Mouse (Mus musculus) heart, adult 2 months (tissue): ENCODE results near the gene Fem1a. TPM values are rescaled to one million over a fixed set of nuclear protein-coding genes. Genes with fewer than 3 reads are reported as not detected.

Experiments used
- DNase-seq, 2 experiments: peaks; one replicate each; pipeline ENCODE4 v3.0.0; 2021
- H3K27ac ChIP-seq: fragments of 200-600 bp; 2 replicates; pipeline ENCODE4 v1.8.1; 2022
- H3K27me3 ChIP-seq: fragments of 200-500 bp; 2 replicates; pipeline ENCODE4 v1.6.1; 2012; ENCODE audit warnings: mild to moderate bottlenecking, low read length, inconsistent platforms, mixed read lengths; ENCODE audit not compliant: control insufficient read depth, insufficient read depth
- H3K36me3 ChIP-seq: fragments of 200-500 bp; 2 replicates; pipeline ENCODE4 v1.6.1; 2012; ENCODE audit warnings: low read length, inconsistent platforms; ENCODE audit not compliant: control insufficient read depth, insufficient read depth
- H3K4me1 ChIP-seq: fragments of 200-500 bp; 2 replicates; pipeline ENCODE4 v1.6.1; 2011; ENCODE audit warnings: low read length; ENCODE audit not compliant: control insufficient read depth, insufficient read depth
- H3K4me3 ChIP-seq: fragments of 200-600 bp; 2 replicates; pipeline ENCODE4 v1.8.1; 2022
- H3K79me2 ChIP-seq: fragments of 200-500 bp; replicated peaks from 2 replicates; pipeline ENCODE4 v1.6.1; 2012; ENCODE audit warnings: mild to moderate bottlenecking, inconsistent platforms, low read length, moderate library complexity, mixed read lengths; ENCODE audit not compliant: control insufficient read depth, insufficient read depth
- H3K9ac ChIP-seq: fragments of 200-500 bp; 2 replicates; pipeline ENCODE4 v1.6.1; 2012; ENCODE audit warnings: low read depth, mild to moderate bottlenecking, control low read depth, inconsistent platforms, low read length, mixed read lengths
- CTCF ChIP-seq: fragments of 200-600 bp; IDR thresholded peaks from 2 replicates; pipeline ENCODE4 v1.8.1; 2022; ENCODE audit warnings: antibody characterized with exemption, mild to moderate bottlenecking, moderate library complexity
- EP300 ChIP-seq: fragments of 200-500 bp; IDR thresholded peaks from 2 replicates; pipeline ENCODE4 v1.6.1; 2011; ENCODE audit warnings: low read depth, low read length, control low read depth; ENCODE audit not compliant: insufficient read depth
- POLR2A ChIP-seq: fragments of 200-500 bp; IDR thresholded peaks from 2 replicates; pipeline ENCODE4 v1.6.1; 2011; ENCODE audit warnings: mild to moderate bottlenecking, low read depth, low read length, control low read depth; ENCODE audit not compliant: insufficient read depth
- WGBS: fragments of 180-500 bp; shearing (Covaris S2); methylation state at CpG from one replicate; pipeline ENCODE4 v1.1.7; 2018; 5-methylcytosine and 5-hydroxymethylcytosine counted together
- intact Hi-C: fragments of 180-260 bp; cut with DNase I; formaldehyde crosslinking; loops from one replicate; pipeline ENCODE4 v1.15.1; 2025
- polyA plus RNA-seq: library from polyadenylated mRNA; depleted of rRNA; stranded (reverse); fragments of >200 nt; gene quantifications from 2 replicates; pipeline ENCODE4 v1.2.3, GENCODE M21; 2012
- total RNA-seq, 2 experiments: library from RNA; stranded (reverse); gene quantifications; 2 replicates each; pipeline ENCODE4 v1.2.3; 2021

Fem1a gene
- total and polyA plus RNA-seq, 3 experiments = 81.5 to 124 (median 108) TPM

DNA sequence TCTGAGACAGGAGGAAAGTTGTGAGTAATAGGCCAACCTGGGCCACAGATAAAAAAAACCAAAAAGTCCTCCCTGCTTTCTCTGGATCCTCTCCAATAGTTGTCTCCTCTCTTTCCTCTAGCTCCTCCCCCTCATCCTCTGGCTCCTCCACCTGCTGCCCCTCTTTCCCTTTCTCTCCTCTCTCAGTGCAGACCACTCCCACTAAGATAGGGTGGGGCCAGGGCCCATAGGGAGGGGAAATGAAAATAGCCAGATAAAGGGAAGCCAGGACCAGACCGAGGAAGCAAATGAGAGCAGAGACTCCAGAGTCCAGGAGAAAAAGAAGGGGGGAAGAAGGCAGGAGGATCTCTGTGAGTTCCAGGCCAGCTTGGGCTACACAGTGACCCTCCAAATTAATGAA lies 31.7 kb upstream of the Fem1a start:
- DNase-seq = no peak
- Histone ChIP-seq H3K27me3 (no peaks in the 10 kb centered on the region), H3K4me1 (peaks cover 3% of the 10 kb centered on the region), H3K27ac (no peak overlapping the region), H3K4me3 (no peak overlapping the region), H3K9ac (no peak overlapping the region), H3K79me2 (no peaks in the 10 kb centered on the region), H3K36me3 (no peaks in the 10 kb centered on the region)
- 15% methylated on average over 1 of the region's 1 CpGs for WGBS
- TF ChIP-seq POLR2A = no peak
- TF ChIP-seq EP300 = no peak
- TF ChIP-seq CTCF = no peak
- intact Hi-C loops = no loop called here

- H3K36me3 ChIP-seq = no peaks in the 10 kb centered on the region
- H3K4me3 ChIP-seq = no peak overlapping the region
- H3K27me3 ChIP-seq = no peaks in the 10 kb centered on the region
- TF ChIP-seq POLR2A (no peak), EP300 (no peak), CTCF (no peak)
- no peaks in the 10 kb centered on the region for H3K4me1 ChIP-seq
- H3K79me2 ChIP-seq = no peaks in the 10 kb centered on the region
- intact Hi-C loops = no loop called here
- WGBS = 62% methylated on average over 3 of the region's 3 CpGs
- H3K27ac ChIP-seq = no peak overlapping the region
- no peak for DNase-seq
- H3K9ac ChIP-seq = no peak overlapping the region
These were observed 30.0 kb upstream of the Fem1a start for GRCm38 (mm10) chr17:56226566-56226965.

- no peak for DNase-seq
- intact Hi-C loops = no loop called here
- 64% methylated on average over 10 of the region's 10 CpGs for WGBS
- Histone ChIP-seq H3K4me1 (no peaks in the 10 kb centered on the region), H3K27ac (no peak overlapping the region), H3K36me3 (no peaks in the 10 kb centered on the region), H3K9ac (no peak overlapping the region), H3K4me3 (no peak overlapping the region), H3K79me2 (no peaks in the 10 kb centered on the region), H3K27me3 (no peaks in the 10 kb centered on the region)
- TF ChIP-seq EP300 = no peak
These were observed 26.7 kb upstream of the Fem1a start for GRCm38 (mm10) chr17:56229943-56230342.

DNA sequence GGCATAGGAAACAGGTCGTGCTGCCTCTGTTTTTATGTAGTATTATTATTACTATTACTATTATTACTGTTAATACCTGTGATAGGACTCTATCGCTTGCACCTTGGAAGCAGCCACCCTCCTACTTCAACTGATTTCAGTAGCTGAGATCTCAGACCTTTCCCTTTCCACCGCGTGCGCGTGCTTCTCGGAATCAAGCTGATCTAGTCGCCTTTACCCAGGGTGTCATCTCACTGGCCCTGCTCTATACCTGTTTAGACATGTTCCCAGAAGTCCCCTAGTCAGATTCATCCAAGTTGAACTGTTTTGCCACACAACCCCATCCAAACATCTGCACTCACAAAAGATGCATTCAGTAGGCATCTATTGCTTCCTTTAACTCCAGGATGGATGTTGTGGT lies 23.2 kb upstream of the Fem1a start:
- H3K36me3 ChIP-seq = no peaks in the 10 kb centered on the region
- TF ChIP-seq POLR2A (no peak), EP300 (no peak), CTCF (no peak)
- H3K27ac ChIP-seq = no peak overlapping the region
- DNase-seq = no peak
- no peaks in the 10 kb centered on the region for H3K4me1 ChIP-seq
- no peak overlapping the region for H3K4me3 ChIP-seq
- 62% methylated on average over 8 of the region's 8 CpGs for WGBS
- H3K9ac ChIP-seq = no peak overlapping the region
- no peaks in the 10 kb centered on the region for H3K27me3 ChIP-seq
- intact Hi-C loops = no loop called here
- H3K79me2 ChIP-seq = no peaks in the 10 kb centered on the region

DNA sequence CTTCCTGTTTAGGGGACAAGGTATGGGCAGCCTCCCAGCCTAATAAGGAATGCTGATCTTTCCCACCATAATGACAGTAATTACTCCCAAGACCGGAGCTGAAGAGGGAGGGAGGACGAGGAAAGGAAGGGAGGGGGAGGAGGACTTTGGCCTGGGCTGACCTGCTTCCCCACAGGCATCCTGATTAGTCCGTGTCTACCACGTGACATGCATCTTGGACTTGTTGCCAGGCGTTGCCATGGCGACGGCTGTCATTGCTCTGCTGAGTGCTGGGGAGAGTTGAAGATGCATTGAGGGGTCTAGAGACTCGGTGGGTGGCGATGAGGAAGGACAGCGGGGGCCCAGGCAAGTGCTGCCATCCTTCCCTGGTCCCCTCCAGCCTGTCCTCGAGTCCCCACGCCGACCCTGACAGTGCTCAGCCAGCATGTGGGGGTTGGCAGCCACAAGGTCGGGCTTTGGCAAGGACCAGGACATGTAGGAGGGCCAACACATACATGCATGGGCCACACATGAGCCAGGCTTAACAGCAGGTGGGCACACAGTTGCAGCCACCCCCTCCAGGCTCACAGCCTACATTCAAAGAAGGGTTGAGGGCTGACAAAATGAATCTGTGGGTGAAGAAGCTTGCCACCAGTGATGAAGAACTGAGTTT lies 22.7 kb upstream of the Fem1a start:
- no peak overlapping the region for H3K27ac ChIP-seq
- H3K4me1 ChIP-seq = no peaks in the 10 kb centered on the region
- no peak for DNase-seq
- H3K27me3 ChIP-seq = no peaks in the 10 kb centered on the region
- WGBS = 6% methylated on average over 14 of the region's 14 CpGs
- TF ChIP-seq CTCF = no peak
- no peak for TF ChIP-seq EP300
- TF ChIP-seq POLR2A = no peak
- intact Hi-C loops = no loop called here
- no peak overlapping the region for H3K9ac ChIP-seq
- no peaks in the 10 kb centered on the region for H3K79me2 ChIP-seq
- no peak overlapping the region for H3K4me3 ChIP-seq
- H3K36me3 ChIP-seq = no peaks in the 10 kb centered on the region

DNA sequence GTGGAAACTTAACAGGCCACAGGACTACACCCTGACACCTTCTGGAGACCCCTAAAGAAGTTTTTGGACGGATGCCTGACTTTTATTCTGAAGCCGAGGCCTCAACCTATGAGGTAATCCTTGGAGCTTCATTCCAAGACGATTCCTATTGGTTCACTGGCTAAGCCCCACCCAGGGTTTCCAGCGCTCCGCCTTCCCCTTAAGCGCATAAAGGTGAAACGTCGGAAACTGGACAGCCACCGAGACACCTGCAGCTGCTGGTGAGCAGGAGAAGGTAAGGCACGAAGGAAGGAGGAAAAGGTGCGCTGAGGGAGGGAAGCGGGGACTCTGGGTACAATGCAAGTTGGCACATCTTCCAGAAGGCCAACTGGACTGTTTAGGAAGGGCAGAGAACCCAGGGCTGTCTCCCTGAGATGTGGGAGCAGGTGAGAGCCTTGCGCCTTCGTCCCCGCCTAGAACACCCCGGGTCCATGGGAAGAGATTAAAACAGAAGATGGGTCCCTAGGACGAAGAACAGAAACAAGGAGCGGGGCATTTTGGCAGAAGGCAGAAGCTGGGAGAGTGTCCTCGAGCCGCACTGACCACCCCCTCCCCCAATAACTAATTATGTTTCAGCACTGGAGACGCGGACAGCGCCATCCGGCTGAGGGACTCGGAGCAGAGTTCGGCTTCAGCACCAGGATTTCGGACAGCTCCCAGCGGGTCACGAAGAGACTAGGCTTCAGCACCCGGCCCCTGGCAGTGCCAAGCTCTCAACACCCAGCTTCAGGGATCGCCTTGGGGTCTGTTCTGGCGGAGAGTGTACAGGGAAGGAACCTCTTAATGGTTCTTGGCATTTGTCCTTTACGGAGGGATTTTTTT lies 14.8 kb upstream of the Fem1a start:
- H3K36me3 ChIP-seq = no peaks in the 10 kb centered on the region
- H3K27ac ChIP-seq = no peak overlapping the region
- H3K4me3 ChIP-seq = no peak overlapping the region
- WGBS = 3% methylated on average over 33 of the region's 33 CpGs
- no peaks in the 10 kb centered on the region for H3K79me2 ChIP-seq
- H3K9ac ChIP-seq = no peak overlapping the region
- DNase-seq = peak; percentile 82 to 91
- intact Hi-C loops = no loop called here
- TF ChIP-seq EP300 (peak; percentile 52; the same call in 1 of the 2 replicates), POLR2A (no peak)
- no peaks in the 10 kb centered on the region for H3K27me3 ChIP-seq
- no peaks in the 10 kb centered on the region for H3K4me1 ChIP-seq
